Mouse (Mus musculus) ES-E14 (cell line): Measurements from ENCODE around the gene Olfr575. TPM values are rescaled to one million over a fixed set of nuclear protein-coding genes. Genes with fewer than 3 reads are reported as not detected.

Experiments
- DNase-seq: peaks from one replicate; pipeline ENCODE4 v3.0.0-alpha.2; 2013; ENCODE audit warnings: low read depth, low spot score
- H3K27ac ChIP-seq: 2 replicates; pipeline ENCODE4 v1.5.1; 2012; ENCODE audit warnings: low read depth, mild to moderate bottlenecking, low read length, moderate library complexity, mixed read lengths; ENCODE audit not compliant: poor library complexity, insufficient read depth, severe bottlenecking
- H3K36me3 ChIP-seq: 2 replicates; pipeline ENCODE4 v1.6.1; 2012; ENCODE audit warnings: mild to moderate bottlenecking, low read length, moderate library complexity, mixed read lengths; ENCODE audit not compliant: control insufficient read depth, poor library complexity, insufficient read depth, severe bottlenecking
- H3K4me1 ChIP-seq, 2 experiments: fragments of 150-350 bp in 1 of 2; sonication (generic) in 1 of 2; 2 replicates each; pipeline ENCODE4 v1.6.1; 2012; ENCODE audit warnings: low read length in 2 of 2, mild to moderate bottlenecking in 1 of 2, mixed read lengths in 1 of 2; ENCODE audit not compliant: control insufficient read depth in 2 of 2, insufficient read depth in 2 of 2, poor library complexity in 1 of 2
- H3K4me3 ChIP-seq, 2 experiments: fragments of 150-350 bp in 1 of 2; sonication (generic) in 1 of 2; 2 replicates each; pipeline ENCODE4 v1.5.1; 2012; ENCODE audit warnings: low read length in 2 of 2, low read depth in 1 of 2, mild to moderate bottlenecking in 1 of 2, mixed read lengths in 1 of 2; ENCODE audit not compliant: insufficient read depth in 1 of 2, poor library complexity in 1 of 2, severe bottlenecking in 1 of 2
- H3K9ac ChIP-seq: 2 replicates; pipeline ENCODE4 v1.6.1; 2012; ENCODE audit warnings: low read depth, mild to moderate bottlenecking, low read length, mixed read lengths; ENCODE audit not compliant: poor library complexity, insufficient read depth, severe bottlenecking
- H3K9me3 ChIP-seq: fragments of 150-350 bp; sonication (generic); 2 replicates; pipeline ENCODE4 v1.6.1; 2012; ENCODE audit warnings: low read depth, mild to moderate bottlenecking, low read length; ENCODE audit not compliant: control insufficient read depth, insufficient read depth
- CHD2 ChIP-seq: IDR thresholded peaks from 2 replicates; pipeline ENCODE4 v1.6.1; 2014; ENCODE audit warnings: mild to moderate bottlenecking, low read depth, low read length, inconsistent platforms
- HCFC1 ChIP-seq: IDR thresholded peaks from 2 replicates; pipeline ENCODE4 v1.6.1; 2012; ENCODE audit warnings: low read length, inconsistent platforms, borderline replicate concordance; ENCODE audit not compliant: insufficient read depth
- MAFK ChIP-seq: IDR thresholded peaks from 2 replicates; pipeline ENCODE4 v1.6.1; 2014; ENCODE audit warnings: mild to moderate bottlenecking, low read depth, low read length, inconsistent platforms; ENCODE audit not compliant: insufficient read depth
- ZC3H11A ChIP-seq: IDR thresholded peaks from 2 replicates; pipeline ENCODE4 v1.6.1; 2012; ENCODE audit warnings: low read depth, mild to moderate bottlenecking, inconsistent platforms, low read length, borderline replicate concordance
- ZNF384 ChIP-seq: IDR thresholded peaks from 2 replicates; pipeline ENCODE4 v1.6.1; 2012; ENCODE audit warnings: low read depth, low read length, inconsistent platforms
- in situ Hi-C, 2 experiments: fragments of 600-800 bp; cut with MboI; formaldehyde crosslinking; loops; one replicate each; pipeline ENCODE4 v1.15.1; 2025; ENCODE audit warnings: low sequenced_read_pairs in 2 of 2, inconsistent platforms in 1 of 2; ENCODE audit not compliant: unreplicated experiment in 2 of 2
- total RNA-seq: library from RNA; depleted of rRNA; stranded (reverse); fragments of 300-350 nt; gene quantifications from 2 replicates; pipeline ENCODE4 v1.2.3, GENCODE M21; 2012; rRNA removed

Olfr575 gene
- total RNA-seq, result not detected in 2 replicates

GRCm38 (mm10) chr7:102958593-102958992, at the start of gene Olfr575:
TSS of gene Olfr575 (minus strand) at chr7:102958775.
- TF ChIP-seq MAFK (no peak), HCFC1 (no peak), ZNF384 (no peak), ZC3H11A (no peak), CHD2 (no peak)
- Histone ChIP-seq H3K4me3 (no peak within 1 kb of the TSS), H3K36me3 (no peaks in the 10 kb centered on the region), H3K27ac (no peak within 1 kb of the TSS), H3K9me3 (no peaks in the 10 kb centered on the region), H3K9ac (no peak within 1 kb of the TSS), H3K4me1 (no peaks in the 10 kb centered on the region)
- in situ Hi-C loops, result no loop called here
- no peak for DNase-seq

- Histone ChIP-seq H3K4me1 (no peaks in the 10 kb centered on the region), H3K9ac (no peak within 1 kb of the TSS), H3K27ac (no peak within 1 kb of the TSS), H3K36me3 (no peaks in the 10 kb centered on the region), H3K9me3 (no peaks in the 10 kb centered on the region), H3K4me3 (no peak within 1 kb of the TSS)
- TF ChIP-seq ZNF384 (no peak), MAFK (no peak), ZC3H11A (no peak), HCFC1 (no peak), CHD2 (no peak)
- no peak for DNase-seq
- in situ Hi-C loops, result no loop called here
Measured at GRCm38 (mm10) chr7:102989224-102989623, 30.6 kb upstream of the Olfr575 start, which contains the start of gene Olfr578. TSS of gene Olfr578 (minus strand) at chr7:102989324.

GRCm38 (mm10) chr7:102975843-102976242, 17.3 kb upstream of the Olfr575 start, which contains the start of gene Olfr577:
TSS of gene Olfr577 (minus strand) at chr7:102975943.
- no peak within 1 kb of the TSS for H3K27ac ChIP-seq
- H3K36me3 ChIP-seq, result no peaks in the 10 kb centered on the region
- DNase-seq, result no peak
- H3K9ac ChIP-seq, result no peak within 1 kb of the TSS
- no peaks in the 10 kb centered on the region for H3K9me3 ChIP-seq
- H3K4me1 ChIP-seq, result no peaks in the 10 kb centered on the region
- TF ChIP-seq MAFK (no peak), CHD2 (no peak), ZC3H11A (no peak), HCFC1 (no peak), ZNF384 (no peak)
- H3K4me3 ChIP-seq, result no peak within 1 kb of the TSS
- in situ Hi-C loops, result no loop called here

GRCm38 (mm10) chr7:102974399-102974798, 15.8 kb upstream of the Olfr575 start:
- H3K9ac ChIP-seq, result no peak overlapping the region
- H3K27ac ChIP-seq, result no peak overlapping the region
- H3K36me3 ChIP-seq, result no peaks in the 10 kb centered on the region
- H3K4me1 ChIP-seq, result no peaks in the 10 kb centered on the region
- TF ChIP-seq ZC3H11A, result no peak
- TF ChIP-seq MAFK, result no peak
- no peak for TF ChIP-seq HCFC1
- no peak for TF ChIP-seq ZNF384
- no peak for TF ChIP-seq CHD2
- DNase-seq, result no peak
- H3K9me3 ChIP-seq, result no peaks in the 10 kb centered on the region
- in situ Hi-C loops, result no loop called here
- no peak overlapping the region for H3K4me3 ChIP-seq

- Histone ChIP-seq H3K4me3 (no peak within 1 kb of the TSS), H3K9me3 (no peaks in the 10 kb centered on the region), H3K9ac (no peak within 1 kb of the TSS), H3K4me1 (no peaks in the 10 kb centered on the region), H3K27ac (no peak within 1 kb of the TSS), H3K36me3 (no peaks in the 10 kb centered on the region)
- no peak for TF ChIP-seq HCFC1
- no peak for TF ChIP-seq ZNF384
- TF ChIP-seq CHD2, result no peak
- no peak for TF ChIP-seq ZC3H11A
- TF ChIP-seq MAFK, result no peak
- in situ Hi-C loops, result no loop called here
- no peak for DNase-seq
Measured at GRCm38 (mm10) chr7:102962360-102962759, 3.8 kb upstream of the Olfr575 start, which contains the start of gene Olfr576. TSS of gene Olfr576 (plus strand) at chr7:102962660.
